Mouse (Mus musculus) hindbrain, embryonic 16.5 days (tissue): ENCODE results near the gene Slc8a1. TPM values are rescaled to one million over a fixed set of nuclear protein-coding genes. Genes with fewer than 3 reads are reported as not detected.

ENCODE experiments used
- ATAC-seq: fragments of 200-750 bp; cut with Nextera tagmentation; 2 replicates; pipeline ENCODE4 v1.8.0; 2017; ENCODE audit warnings: moderate TSS enrichment, moderate library complexity
- H3K27ac ChIP-seq: fragments of 300-500 bp; sonication (generic); 2 replicates; pipeline ENCODE4 v1.5.1; 2014; ENCODE audit warnings: low read depth, mild to moderate bottlenecking, control low read depth, low read length, moderate library complexity
- H3K27me3 ChIP-seq: fragments of 300-500 bp; sonication (generic); replicated peaks from 2 replicates; pipeline ENCODE4 v1.6.1; 2014; ENCODE audit warnings: low read length; ENCODE audit not compliant: control insufficient read depth, insufficient read depth
- H3K36me3 ChIP-seq: fragments of 300-500 bp; sonication (generic); 2 replicates; pipeline ENCODE4 v1.6.1; 2014; ENCODE audit warnings: mild to moderate bottlenecking, low read length, moderate library complexity, mixed read lengths; ENCODE audit not compliant: control insufficient read depth, insufficient read depth
- H3K4me1 ChIP-seq: fragments of 300-500 bp; sonication (generic); 2 replicates; pipeline ENCODE4 v1.6.1; 2014; ENCODE audit warnings: low read depth, low read length; ENCODE audit not compliant: control insufficient read depth, insufficient read depth
- H3K4me2 ChIP-seq: fragments of 300-500 bp; sonication (generic); 2 replicates; pipeline ENCODE4 v1.6.1; 2014; ENCODE audit warnings: mild to moderate bottlenecking, low read length, control low read depth, moderate library complexity
- H3K4me3 ChIP-seq: fragments of 300-500 bp; sonication (generic); 2 replicates; pipeline ENCODE4 v1.5.1; 2014; ENCODE audit warnings: mild to moderate bottlenecking, low read length, control low read depth, moderate library complexity
- H3K9ac ChIP-seq: fragments of 300-500 bp; sonication (generic); 2 replicates; pipeline ENCODE4 v1.6.1; 2014; ENCODE audit warnings: low read depth, mild to moderate bottlenecking, control low read depth, low read length, moderate library complexity
- H3K9me3 ChIP-seq: fragments of 300-500 bp; sonication (generic); 2 replicates; pipeline ENCODE4 v1.6.1; 2014; ENCODE audit warnings: mild to moderate bottlenecking, low read length, moderate library complexity; ENCODE audit not compliant: control insufficient read depth
- WGBS: fragments of 180-500 bp; shearing (Covaris S2); extraction: QIAGEN DNeasy Blood & Tissue Kit; methylation state at CpG from one replicate; pipeline ENCODE4 v1.1.7; 2014; 5-methylcytosine and 5-hydroxymethylcytosine counted together
- polyA plus RNA-seq: library from polyadenylated mRNA; unstranded; fragments of >200 nt; fragmentation: Nextera tagmentation; extraction: Ambion mirVana; gene quantifications from 2 replicates; pipeline ENCODE4 v1.2.1, GENCODE M21; 2015

The Slc8a1 gene
- polyA plus RNA-seq, 1 experiment from 2014 or later = 19.7 TPM

GRCm38 (mm10) chr17:81441463-81441862, 296.7 kb downstream of the Slc8a1 start, which contains the start of gene Gm11096:
Gm11096 (plus strand) TSS chr17:81441763.
- H3K27me3 ChIP-seq = no peaks in the 10 kb centered on the region
- H3K27ac ChIP-seq = no peak within 1 kb of the TSS
- H3K9me3 ChIP-seq = no peaks in the 10 kb centered on the region
- peaks cover 3% of the 10 kb centered on the region; the same call in 1 of the 2 replicates for H3K36me3 ChIP-seq
- no peaks in the 10 kb centered on the region for H3K4me1 ChIP-seq
- ATAC-seq = no peak
- no peak within 1 kb of the TSS for H3K4me3 ChIP-seq
- no peak within 1 kb of the TSS for H3K9ac ChIP-seq
- no peak within 1 kb of the TSS for H3K4me2 ChIP-seq

GRCm38 (mm10) chr17:81433148-81433547, 305.0 kb downstream of the Slc8a1 start:
- no peaks in the 10 kb centered on the region for H3K27me3 ChIP-seq
- ATAC-seq = no peak
- WGBS = 49% methylated on average over 5 of the region's 5 CpGs
- no peaks in the 10 kb centered on the region for H3K4me1 ChIP-seq
- H3K36me3 ChIP-seq = peaks cover 2% of the 10 kb centered on the region; the same call in 1 of the 2 replicates
- H3K27ac ChIP-seq = no peak overlapping the region
- H3K9ac ChIP-seq = no peak overlapping the region
- no peaks in the 10 kb centered on the region for H3K9me3 ChIP-seq
- H3K4me2 ChIP-seq = no peak overlapping the region
- no peak overlapping the region for H3K4me3 ChIP-seq

- Histone ChIP-seq H3K27me3 (no peaks in the 10 kb centered on the region), H3K9me3 (no peaks in the 10 kb centered on the region), H3K4me1 (no peaks in the 10 kb centered on the region), H3K4me3 (no peak overlapping the region), H3K36me3 (no peaks in the 10 kb centered on the region; the same call in 1 of the 2 replicates), H3K4me2 (no peak overlapping the region), H3K9ac (no peak overlapping the region), H3K27ac (no peak overlapping the region)
- ATAC-seq = no peak
- 79% methylated on average over 2 of the region's 2 CpGs for WGBS
Measured at GRCm38 (mm10) chr17:81432733-81433132, 305.4 kb downstream of the Slc8a1 start.

- Histone ChIP-seq H3K36me3 (peaks cover 3% of the 10 kb centered on the region; the same call in 1 of the 2 replicates), H3K4me1 (peaks cover 3% of the 10 kb centered on the region; the same call in 1 of the 2 replicates), H3K9ac (no peak overlapping the region), H3K27ac (no peak overlapping the region), H3K27me3 (no peaks in the 10 kb centered on the region), H3K9me3 (no peaks in the 10 kb centered on the region), H3K4me3 (no peak overlapping the region), H3K4me2 (no peak overlapping the region)
- ATAC-seq = no peak
- WGBS = 85% methylated on average over 7 of the region's 7 CpGs
Measured at GRCm38 (mm10) chr17:81427245-81427644, 310.9 kb downstream of the Slc8a1 start.

GRCm38 (mm10) chr17:81424256-81424912, 313.8 kb downstream of the Slc8a1 start:
- Histone ChIP-seq H3K4me3 (no peak overlapping the region), H3K4me1 (peaks cover 3% of the 10 kb centered on the region; the same call in 1 of the 2 replicates), H3K9ac (no peak overlapping the region), H3K9me3 (no peaks in the 10 kb centered on the region), H3K36me3 (peaks cover 3% of the 10 kb centered on the region; the same call in 1 of the 2 replicates), H3K27me3 (no peaks in the 10 kb centered on the region), H3K4me2 (no peak overlapping the region), H3K27ac (no peak overlapping the region)
- 39% methylated on average over 10 of the region's 10 CpGs for WGBS
- ATAC-seq = peak; percentile 47; the same call in 1 of the 2 replicates

- Histone ChIP-seq H3K4me3 (no peak overlapping the region), H3K27ac (peak overlapping the region; percentile 45; the same call in 1 of the 2 replicates), H3K4me1 (peaks cover 3% of the 10 kb centered on the region; the same call in 1 of the 2 replicates), H3K9me3 (no peaks in the 10 kb centered on the region), H3K9ac (no peak overlapping the region), H3K36me3 (no peaks in the 10 kb centered on the region), H3K27me3 (no peaks in the 10 kb centered on the region), H3K4me2 (no peak overlapping the region)
- WGBS = 49% methylated on average over 10 of the region's 10 CpGs
- peak; percentile 77 for ATAC-seq
Measured at GRCm38 (mm10) chr17:81419802-81420459, 318.2 kb downstream of the Slc8a1 start.

- no peak for ATAC-seq
- H3K27ac ChIP-seq = no peak overlapping the region
- 80% methylated on average over 6 of the region's 6 CpGs for WGBS
- H3K9ac ChIP-seq = no peak overlapping the region
- H3K9me3 ChIP-seq = no peaks in the 10 kb centered on the region
- H3K4me1 ChIP-seq = no peaks in the 10 kb centered on the region
- H3K4me3 ChIP-seq = no peak overlapping the region
- H3K36me3 ChIP-seq = no peaks in the 10 kb centered on the region
- H3K4me2 ChIP-seq = no peak overlapping the region
- no peaks in the 10 kb centered on the region for H3K27me3 ChIP-seq
Measured at GRCm38 (mm10) chr17:81416361-81417114, 321.6 kb downstream of the Slc8a1 start.

GRCm38 (mm10) chr17:81412736-81413135, 325.4 kb downstream of the Slc8a1 start:
- no peak for ATAC-seq
- H3K4me3 ChIP-seq = no peak overlapping the region
- H3K9ac ChIP-seq = no peak overlapping the region
- WGBS = 96% methylated on average over 4 of the region's 4 CpGs
- no peak overlapping the region for H3K27ac ChIP-seq
- no peaks in the 10 kb centered on the region for H3K9me3 ChIP-seq
- no peaks in the 10 kb centered on the region for H3K4me1 ChIP-seq
- peaks cover 1% of the 10 kb centered on the region for H3K36me3 ChIP-seq
- H3K4me2 ChIP-seq = no peak overlapping the region
- H3K27me3 ChIP-seq = no peaks in the 10 kb centered on the region

GRCm38 (mm10) chr17:81404225-81404624, 334.0 kb downstream of the Slc8a1 start:
- H3K36me3 ChIP-seq = peaks cover 10% of the 10 kb centered on the region
- peaks cover 4% of the 10 kb centered on the region; the same call in 1 of the 2 replicates for H3K4me1 ChIP-seq
- 32% methylated on average over 4 of the region's 4 CpGs for WGBS
- no peak overlapping the region; the same call in 1 of the 2 replicates for H3K27ac ChIP-seq
- ATAC-seq = 0 out of 2 replicates have a peak, but pooled peaks have one; percentile 40
- H3K4me3 ChIP-seq = no peak overlapping the region
- no peak overlapping the region for H3K4me2 ChIP-seq
- no peak overlapping the region for H3K9ac ChIP-seq
- H3K9me3 ChIP-seq = no peaks in the 10 kb centered on the region
- no peaks in the 10 kb centered on the region for H3K27me3 ChIP-seq
